Mouse (Mus musculus): ENCODE data around the gene Ltbp1. TPM values are rescaled to one million over a fixed set of nuclear protein-coding genes. Genes with fewer than 3 reads are reported as not detected.

Ltbp1 gene
- polyA plus RNA-seq, 1 experiment from 2014 or later = 4.2 TPM

GRCm38 (mm10) chr17:75013868-75014267 lies 8.5 kb downstream of the Ltbp1 start:
- Histone ChIP-seq H3K4me3 (ENCODE audit: low read depth, low read length) (no peak overlapping the region), H3K9ac (ENCODE audit: low read length) (no peak overlapping the region), H3K36me3 (ENCODE audit: control insufficient read depth, insufficient read depth, low read length) (no peaks in the 10 kb centered on the region), H3K4me2 (ENCODE audit: low read depth, low read length, severe bottlenecking) (no peak overlapping the region), H3K27me3 (ENCODE audit: control insufficient read depth, insufficient read depth, low read length) (no peaks in the 10 kb centered on the region), H3K4me1 (replicated peaks; ENCODE audit: control insufficient read depth, insufficient read depth, low read length) (no peaks in the 10 kb centered on the region), H3K9me3 (ENCODE audit: control insufficient read depth, low read length) (no peaks in the 10 kb centered on the region), H3K27ac (ENCODE audit: low read depth, low read length) (no peak overlapping the region)
- DNase-seq (ENCODE audit: low spot score) (no peak), ATAC-seq (replicated peaks; ENCODE audit: low FRiP score) (no peak)
- whole genome bisulfite sequencing = 81% methylated on average over 10 of the region's 10 CpGs

- no peak overlapping the region for H3K27ac ChIP-seq (ENCODE audit: low read depth, low read length)
Observed at GRCm38 (mm10) chr17:75014601-75015356, 9.4 kb downstream of the Ltbp1 start.

GRCm38 (mm10) chr17:75015546-75015945 lies 10.2 kb downstream of the Ltbp1 start:
- Histone ChIP-seq H3K36me3 (ENCODE audit: control insufficient read depth, insufficient read depth, low read length) (no peaks in the 10 kb centered on the region), H3K4me3 (ENCODE audit: low read depth, low read length) (no peak overlapping the region), H3K27me3 (ENCODE audit: control insufficient read depth, insufficient read depth, low read length) (no peaks in the 10 kb centered on the region), H3K4me2 (ENCODE audit: low read depth, low read length, severe bottlenecking) (no peak overlapping the region), H3K9me3 (ENCODE audit: control insufficient read depth, low read length) (no peaks in the 10 kb centered on the region), H3K9ac (ENCODE audit: low read length) (no peak overlapping the region), H3K4me1 (replicated peaks; ENCODE audit: control insufficient read depth, insufficient read depth, low read length) (peaks cover 3% of the 10 kb centered on the region; the same call in 1 of the 2 replicates), H3K27ac (ENCODE audit: low read depth, low read length) (no peak overlapping the region)
- ATAC-seq (replicated peaks; ENCODE audit: low FRiP score) (no peak), DNase-seq (ENCODE audit: low spot score) (no peak)
- WGBS = 90% methylated on average over 6 of the region's 6 CpGs

More at GRCm38 (mm10) chr17:75014601-75015356, 9.4 kb downstream of the Ltbp1 start:
- Histone ChIP-seq H3K4me2 (ENCODE audit: low read depth, low read length, severe bottlenecking) (no peak overlapping the region), H3K9me3 (ENCODE audit: control insufficient read depth, low read length) (no peaks in the 10 kb centered on the region), H3K4me3 (ENCODE audit: low read depth, low read length) (no peak overlapping the region), H3K36me3 (ENCODE audit: control insufficient read depth, insufficient read depth, low read length) (no peaks in the 10 kb centered on the region), H3K27me3 (ENCODE audit: control insufficient read depth, insufficient read depth, low read length) (no peaks in the 10 kb centered on the region), H3K4me1 (replicated peaks; ENCODE audit: control insufficient read depth, insufficient read depth, low read length) (peaks cover under 1% of the 10 kb centered on the region; the same call in 1 of the 2 replicates), H3K9ac (ENCODE audit: low read length) (no peak overlapping the region)
- 89% methylated on average over 24 of the region's 24 CpGs for WGBS
- ATAC-seq (replicated peaks; ENCODE audit: low FRiP score) (no peak), DNase-seq (ENCODE audit: low spot score) (no peak)

- Histone ChIP-seq H3K9ac (ENCODE audit: low read length) (no peak overlapping the region), H3K4me1 (replicated peaks; ENCODE audit: control insufficient read depth, insufficient read depth, low read length) (peaks cover 3% of the 10 kb centered on the region; the same call in 1 of the 2 replicates), H3K9me3 (ENCODE audit: control insufficient read depth, low read length) (no peaks in the 10 kb centered on the region), H3K4me3 (ENCODE audit: low read depth, low read length) (no peak overlapping the region), H3K4me2 (ENCODE audit: low read depth, low read length, severe bottlenecking) (no peak overlapping the region), H3K36me3 (ENCODE audit: control insufficient read depth, insufficient read depth, low read length) (no peaks in the 10 kb centered on the region), H3K27ac (ENCODE audit: low read depth, low read length) (no peak overlapping the region), H3K27me3 (ENCODE audit: control insufficient read depth, insufficient read depth, low read length) (no peaks in the 10 kb centered on the region)
- ATAC-seq (replicated peaks; ENCODE audit: low FRiP score) (no peak), DNase-seq (ENCODE audit: low spot score) (peak; percentile 72)
- 75% methylated on average over 7 of the region's 7 CpGs for WGBS
Observed at GRCm38 (mm10) chr17:75017423-75017822, 12.1 kb downstream of the Ltbp1 start.

- peaks cover 3% of the 10 kb centered on the region; the same call in 1 of the 2 replicates for H3K4me1 ChIP-seq (replicated peaks; ENCODE audit: control insufficient read depth, insufficient read depth, low read length)
- 92% methylated on average over 5 of the region's 5 CpGs for WGBS
- DNase-seq (ENCODE audit: low spot score) = no peak
Observed at GRCm38 (mm10) chr17:75018142-75018541, 12.8 kb downstream of the Ltbp1 start.

GRCm38 (mm10) chr17:75020026-75020425 lies 14.7 kb downstream of the Ltbp1 start:
- 0 out of 2 replicates have a peak overlapping the region, but pooled peaks have one; percentile 35 for H3K9ac ChIP-seq (ENCODE audit: low read length)
- no peaks in the 10 kb centered on the region for H3K9me3 ChIP-seq (ENCODE audit: control insufficient read depth, low read length)
- H3K27me3 ChIP-seq (ENCODE audit: control insufficient read depth, insufficient read depth, low read length) = no peaks in the 10 kb centered on the region
- ATAC-seq (replicated peaks; ENCODE audit: low FRiP score) (peak; percentile 65), DNase-seq (ENCODE audit: low spot score) (no peak)
- H3K4me2 ChIP-seq (ENCODE audit: low read depth, low read length, severe bottlenecking) = peak overlapping the region; percentile 18; the same call in 1 of the 2 replicates
- H3K4me1 ChIP-seq (replicated peaks; ENCODE audit: control insufficient read depth, insufficient read depth, low read length) = peaks cover 3% of the 10 kb centered on the region; the same call in 1 of the 2 replicates
- no peak overlapping the region for H3K4me3 ChIP-seq (ENCODE audit: low read depth, low read length)
- WGBS = 4% methylated on average over 7 of the region's 7 CpGs
- no peaks in the 10 kb centered on the region for H3K36me3 ChIP-seq (ENCODE audit: control insufficient read depth, insufficient read depth, low read length)
- 0 out of 2 replicates have a peak overlapping the region, but pooled peaks have one; percentile 12 for H3K27ac ChIP-seq (ENCODE audit: low read depth, low read length)

More at GRCm38 (mm10) chr17:75018142-75018541, 12.8 kb downstream of the Ltbp1 start:
- no peak overlapping the region for H3K9ac ChIP-seq (ENCODE audit: low read length)
- no peak overlapping the region for H3K27ac ChIP-seq (ENCODE audit: low read depth, low read length)
- no peaks in the 10 kb centered on the region for H3K36me3 ChIP-seq (ENCODE audit: control insufficient read depth, insufficient read depth, low read length)
- no peak overlapping the region for H3K4me2 ChIP-seq (ENCODE audit: low read depth, low read length, severe bottlenecking)
- no peak overlapping the region for H3K4me3 ChIP-seq (ENCODE audit: low read depth, low read length)
- no peaks in the 10 kb centered on the region for H3K27me3 ChIP-seq (ENCODE audit: control insufficient read depth, insufficient read depth, low read length)
- H3K9me3 ChIP-seq (ENCODE audit: control insufficient read depth, low read length) = no peaks in the 10 kb centered on the region
- no peak for ATAC-seq (replicated peaks; ENCODE audit: low FRiP score)

- DNase-seq (ENCODE audit: low spot score) (no peak), ATAC-seq (replicated peaks; ENCODE audit: low FRiP score) (no peak)
- Histone ChIP-seq H3K36me3 (ENCODE audit: control insufficient read depth, insufficient read depth, low read length) (no peaks in the 10 kb centered on the region), H3K9ac (ENCODE audit: low read length) (no peak overlapping the region), H3K4me2 (ENCODE audit: low read depth, low read length, severe bottlenecking) (no peak overlapping the region), H3K9me3 (ENCODE audit: control insufficient read depth, low read length) (no peaks in the 10 kb centered on the region), H3K27ac (ENCODE audit: low read depth, low read length) (no peak overlapping the region), H3K4me3 (ENCODE audit: low read depth, low read length) (no peak overlapping the region), H3K27me3 (ENCODE audit: control insufficient read depth, insufficient read depth, low read length) (no peaks in the 10 kb centered on the region), H3K4me1 (replicated peaks; ENCODE audit: control insufficient read depth, insufficient read depth, low read length) (peaks cover 3% of the 10 kb centered on the region; the same call in 1 of the 2 replicates)
- WGBS = 77% methylated on average over 3 of the region's 3 CpGs
Observed at GRCm38 (mm10) chr17:75020619-75021018, 15.3 kb downstream of the Ltbp1 start.

- Histone ChIP-seq H3K9me3 (ENCODE audit: control insufficient read depth, low read length) (no peaks in the 10 kb centered on the region), H3K27me3 (ENCODE audit: control insufficient read depth, insufficient read depth, low read length) (no peaks in the 10 kb centered on the region), H3K4me3 (ENCODE audit: low read depth, low read length) (no peak overlapping the region), H3K36me3 (ENCODE audit: control insufficient read depth, insufficient read depth, low read length) (no peaks in the 10 kb centered on the region), H3K27ac (ENCODE audit: low read depth, low read length) (no peak overlapping the region), H3K9ac (ENCODE audit: low read length) (no peak overlapping the region), H3K4me2 (ENCODE audit: low read depth, low read length, severe bottlenecking) (no peak overlapping the region), H3K4me1 (replicated peaks; ENCODE audit: control insufficient read depth, insufficient read depth, low read length) (no peaks in the 10 kb centered on the region)
- WGBS = 81% methylated on average over 12 of the region's 12 CpGs
- no peak for DNase-seq (ENCODE audit: low spot score)
- ATAC-seq (replicated peaks; ENCODE audit: low FRiP score) = no peak
Observed at GRCm38 (mm10) chr17:75027358-75028131, 22.2 kb downstream of the Ltbp1 start.

All from forebrain, embryonic 11.5 days (tissue).